In genomic region chr4:87090841-87091240, GRCm38 (mm10) we compare ENCODE assay signal across 18 mouse cellular contexts.
DNase-seq lines count a peak whose midpoint lies in the region; ATAC-seq and TF ChIP-seq lines count a peak whose summit lies in the region.
"Had no signal": no experiment of that assay in that cellular context is flagged by ENCODE, and none has a peak within 500 bp of the region (broad histone marks: within the 10 kb centered on the region; RNA-seq: fewer than 3 reads in every experiment).

No protein-coding gene starts in this region.

- TF ChIP-seq CTCF in forebrain, postnatal 0 days (IDR thresholded peaks at IDR 0.05; ENCODE audit: low read depth), result no peak
- no peak for TF ChIP-seq CTCF in left cerebral cortex, adult 2 months (IDR thresholded peaks at IDR 0.05)

- no peaks in the 10 kb centered on the region for H3K36me3 ChIP-seq in forebrain, postnatal 0 days (ENCODE audit: insufficient read depth)
- no peaks in the 10 kb centered on the region for H3K36me3 ChIP-seq in forebrain, embryonic 12.5 days (replicated peaks)
- H3K36me3 ChIP-seq: embryonic facial prominence, embryonic 12.5 days; limb, embryonic 15.5 days; liver, embryonic 15.5 days; midbrain, embryonic 12.5 days had no signal

- no peak overlapping the region for H3K9ac ChIP-seq in forebrain, postnatal 0 days
- H3K9ac ChIP-seq in forebrain, embryonic 12.5 days, result no peak overlapping the region
- H3K9ac ChIP-seq: embryonic facial prominence, embryonic 12.5 days; limb, embryonic 15.5 days; liver, embryonic 15.5 days; midbrain, embryonic 12.5 days had no signal

- intact Hi-C loops in left cerebral cortex, adult 2 months (cut with DNase I), result no loop called here
- intact Hi-C loops in left cerebral cortex, postnatal 4 days (cut with DNase I), result no loop called here

- H3K4me1 ChIP-seq in forebrain, postnatal 0 days (ENCODE audit: insufficient read depth), result 0 out of 2 replicates have a peak, but pooled peaks cover 3% of the 10 kb centered on the region
- H3K4me1 ChIP-seq in forebrain, embryonic 12.5 days, result peaks cover 3% of the 10 kb centered on the region; the same call in 1 of the 2 replicates
- H3K4me1 ChIP-seq: limb, embryonic 15.5 days; liver, embryonic 15.5 days; midbrain, embryonic 12.5 days had no signal

- H3K9me3 ChIP-seq in forebrain, postnatal 0 days (ENCODE audit: low read length), result no peaks in the 10 kb centered on the region
- no peaks in the 10 kb centered on the region for H3K9me3 ChIP-seq in forebrain, embryonic 12.5 days
- H3K9me3 ChIP-seq: embryonic facial prominence, embryonic 12.5 days; limb, embryonic 15.5 days; liver, embryonic 15.5 days; midbrain, embryonic 12.5 days had no signal

- DNase-seq in forebrain, postnatal 0 days, result peak; percentile 31
- no peak for DNase-seq in left cerebral cortex, adult 2 months (ENCODE audit: extremely low spot score in 1 of 2, low spot score in 2 of 2)
- DNase-seq in left cerebral cortex, postnatal 4 days, result no peak
- DNase-seq in right cerebral cortex, postnatal 10 days (ENCODE audit: low spot score in 2 of 2), result peak; percentile 76 to 78
- no peak for DNase-seq in right cerebral cortex, postnatal 36 days (ENCODE audit: low spot score in 2 of 2)
- DNase-seq in layer of hippocampus, adult 8-10 months (ENCODE audit: low spot score in 2 of 2), result no peak
- DNase-seq: adrenal gland, postnatal 10 days; cerebellum, adult 9-11 months; heart, adult 2 months; kidney, adult 8-10 months; kidney, postnatal 14 days had no signal

- H3K27me3 ChIP-seq in forebrain, postnatal 0 days (ENCODE audit: insufficient read depth, low read length), result no peaks in the 10 kb centered on the region
- H3K27me3 ChIP-seq in forebrain, embryonic 12.5 days, result no peaks in the 10 kb centered on the region
- H3K27me3 ChIP-seq: embryonic facial prominence, embryonic 12.5 days; limb, embryonic 15.5 days; liver, embryonic 15.5 days; midbrain, embryonic 12.5 days had no signal

- no peak overlapping the region for H3K27ac ChIP-seq in forebrain, postnatal 0 days (ENCODE audit: low read depth, low read length)
- no peak overlapping the region for H3K27ac ChIP-seq in forebrain, embryonic 12.5 days
- H3K27ac ChIP-seq in left cerebral cortex, adult 2 months, result peak overlapping the region; percentile 57
- H3K27ac ChIP-seq: embryonic facial prominence, embryonic 12.5 days; heart, adult 2 months; limb, embryonic 15.5 days; liver, embryonic 15.5 days; midbrain, embryonic 12.5 days had no signal

- no peak for ATAC-seq in forebrain, postnatal 0 days
- ATAC-seq in forebrain, embryonic 12.5 days (ENCODE audit: low FRiP score), result no peak
- ATAC-seq in erythroblast, adult 5-6 weeks (replicated peaks; ENCODE audit: low FRiP score, poor library complexity, severe bottlenecking), result no peak
- ATAC-seq: activated CD4-positive, CD25-positive, alpha-beta regulatory T cell, adult 4 months had no signal

- H3K4me3 ChIP-seq in forebrain, postnatal 0 days (ENCODE audit: low read depth, low read length), result no peak overlapping the region
- H3K4me3 ChIP-seq in forebrain, embryonic 12.5 days (replicated peaks), result no peak overlapping the region
- H3K4me3 ChIP-seq in left cerebral cortex, adult 2 months, result no peak overlapping the region
- H3K4me3 ChIP-seq: embryonic facial prominence, embryonic 12.5 days; heart, adult 2 months; limb, embryonic 15.5 days; liver, embryonic 15.5 days; midbrain, embryonic 12.5 days had no signal

- no peak overlapping the region for H3K4me2 ChIP-seq in forebrain, postnatal 0 days (ENCODE audit: low read depth)
- H3K4me2 ChIP-seq in forebrain, embryonic 12.5 days, result no peak overlapping the region
- H3K4me2 ChIP-seq: embryonic facial prominence, embryonic 12.5 days; limb, embryonic 15.5 days; liver, embryonic 15.5 days; midbrain, embryonic 12.5 days had no signal

Comparison
In these comparisons a context has a peak if more than half of its experiments do, and no peak if none do; other contexts are left out.
1. DNase-seq: peak in forebrain, postnatal 0 days (single experiment) and right cerebral cortex, postnatal 10 days (2 of 2); none in left cerebral cortex, adult 2 months (0 of 2), left cerebral cortex, postnatal 4 days (single experiment), right cerebral cortex, postnatal 36 days (0 of 2) and layer of hippocampus, adult 8-10 months (0 of 2).